Mouse (Mus musculus) ES-E14 (cell line): ENCODE data around the gene Cacng8. TPM values are rescaled to one million over a fixed set of nuclear protein-coding genes. Genes with fewer than 3 reads are reported as not detected.

Experiments used
- DNase-seq: peaks from one replicate; pipeline ENCODE4 v3.0.0-alpha.2; 2013; ENCODE audit warnings: low read depth, low spot score
- H3K27ac ChIP-seq: 2 replicates; pipeline ENCODE4 v1.5.1; 2012; ENCODE audit warnings: low read depth, mild to moderate bottlenecking, low read length, moderate library complexity, mixed read lengths; ENCODE audit not compliant: poor library complexity, insufficient read depth, severe bottlenecking
- H3K36me3 ChIP-seq: 2 replicates; pipeline ENCODE4 v1.6.1; 2012; ENCODE audit warnings: mild to moderate bottlenecking, low read length, moderate library complexity, mixed read lengths; ENCODE audit not compliant: control insufficient read depth, poor library complexity, insufficient read depth, severe bottlenecking
- H3K4me1 ChIP-seq, 2 experiments: fragments of 150-350 bp in 1 of 2; sonication (generic) in 1 of 2; 2 replicates each; pipeline ENCODE4 v1.6.1; 2012; ENCODE audit warnings: low read length in 2 of 2, mild to moderate bottlenecking in 1 of 2, mixed read lengths in 1 of 2; ENCODE audit not compliant: control insufficient read depth in 2 of 2, insufficient read depth in 2 of 2, poor library complexity in 1 of 2
- H3K4me3 ChIP-seq, 2 experiments: fragments of 150-350 bp in 1 of 2; sonication (generic) in 1 of 2; 2 replicates each; pipeline ENCODE4 v1.5.1; 2012; ENCODE audit warnings: low read length in 2 of 2, low read depth in 1 of 2, mild to moderate bottlenecking in 1 of 2, mixed read lengths in 1 of 2; ENCODE audit not compliant: insufficient read depth in 1 of 2, poor library complexity in 1 of 2, severe bottlenecking in 1 of 2
- H3K9ac ChIP-seq: 2 replicates; pipeline ENCODE4 v1.6.1; 2012; ENCODE audit warnings: low read depth, mild to moderate bottlenecking, low read length, mixed read lengths; ENCODE audit not compliant: poor library complexity, insufficient read depth, severe bottlenecking
- H3K9me3 ChIP-seq: fragments of 150-350 bp; sonication (generic); 2 replicates; pipeline ENCODE4 v1.6.1; 2012; ENCODE audit warnings: low read depth, mild to moderate bottlenecking, low read length; ENCODE audit not compliant: control insufficient read depth, insufficient read depth
- CHD2 ChIP-seq: IDR thresholded peaks from 2 replicates; pipeline ENCODE4 v1.6.1; 2014; ENCODE audit warnings: mild to moderate bottlenecking, low read depth, low read length, inconsistent platforms
- HCFC1 ChIP-seq: IDR thresholded peaks from 2 replicates; pipeline ENCODE4 v1.6.1; 2012; ENCODE audit warnings: low read length, inconsistent platforms, borderline replicate concordance; ENCODE audit not compliant: insufficient read depth
- MAFK ChIP-seq: IDR thresholded peaks from 2 replicates; pipeline ENCODE4 v1.6.1; 2014; ENCODE audit warnings: mild to moderate bottlenecking, low read depth, low read length, inconsistent platforms; ENCODE audit not compliant: insufficient read depth
- ZC3H11A ChIP-seq: IDR thresholded peaks from 2 replicates; pipeline ENCODE4 v1.6.1; 2012; ENCODE audit warnings: low read depth, mild to moderate bottlenecking, inconsistent platforms, low read length, borderline replicate concordance
- ZNF384 ChIP-seq: IDR thresholded peaks from 2 replicates; pipeline ENCODE4 v1.6.1; 2012; ENCODE audit warnings: low read depth, low read length, inconsistent platforms
- in situ Hi-C, 2 experiments: fragments of 600-800 bp; cut with MboI; formaldehyde crosslinking; loops; one replicate each; pipeline ENCODE4 v1.15.1; 2025; ENCODE audit warnings: low sequenced_read_pairs in 2 of 2, inconsistent platforms in 1 of 2; ENCODE audit not compliant: unreplicated experiment in 2 of 2
- total RNA-seq: library from RNA; depleted of rRNA; stranded (reverse); fragments of 300-350 nt; gene quantifications from 2 replicates; pipeline ENCODE4 v1.2.3, GENCODE M21; 2012

The Cacng8 gene
- total RNA-seq, 1 experiment, result 7.8 TPM

DNA sequence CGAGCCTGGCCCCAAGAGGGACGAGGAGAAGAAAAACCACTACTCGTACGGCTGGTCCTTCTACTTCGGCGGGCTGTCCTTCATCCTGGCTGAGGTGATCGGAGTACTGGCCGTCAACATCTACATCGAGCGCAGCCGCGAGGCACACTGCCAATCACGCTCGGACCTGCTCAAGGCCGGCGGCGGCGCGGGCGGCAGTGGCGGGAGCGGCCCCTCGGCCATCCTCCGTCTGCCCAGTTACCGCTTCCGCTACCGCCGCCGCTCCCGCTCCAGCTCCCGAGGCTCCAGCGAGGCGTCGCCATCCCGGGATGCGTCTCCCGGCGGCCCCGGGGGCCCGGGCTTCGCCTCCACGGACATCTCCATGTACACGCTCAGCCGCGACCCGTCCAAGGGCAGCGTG lies 24.4 kb downstream of the Cacng8 start:
- no peak for DNase-seq
- no peak overlapping the region for H3K27ac ChIP-seq

DNA sequence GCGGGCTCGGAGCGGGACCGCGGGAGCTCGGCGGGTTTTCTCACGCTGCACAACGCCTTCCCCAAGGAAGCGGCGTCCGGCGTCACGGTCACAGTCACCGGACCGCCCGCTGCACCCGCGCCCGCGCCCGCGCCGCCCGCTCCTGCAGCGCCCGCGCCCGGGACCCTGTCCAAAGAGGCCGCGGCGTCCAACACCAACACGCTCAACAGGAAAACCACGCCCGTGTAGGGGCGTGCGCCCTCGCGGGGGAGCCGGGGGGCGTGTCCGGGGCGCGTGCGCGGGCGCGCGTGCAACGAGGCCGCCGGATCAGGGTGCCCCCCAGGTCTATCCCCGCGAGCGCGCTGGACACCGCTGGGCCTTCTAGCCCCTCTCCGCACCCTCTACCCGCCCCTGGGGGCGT lies 24.9 kb downstream of the Cacng8 start:
- TF ChIP-seq HCFC1, result no peak
- no peak for TF ChIP-seq MAFK
- TF ChIP-seq ZNF384, result no peak
- no peak for TF ChIP-seq CHD2
- TF ChIP-seq ZC3H11A, result no peak
- in situ Hi-C loops, result no loop called here
- Histone ChIP-seq H3K4me1 (peaks cover 3 to 16% of the 10 kb centered on the region in 2 experiments; a peak in 2 of 4 replicates), H3K9me3 (no peaks in the 10 kb centered on the region), H3K36me3 (no peaks in the 10 kb centered on the region), H3K4me3 (peak overlapping the region; percentile 65 to 77; a peak in 3 of 4 replicates), H3K27ac (no peak overlapping the region), H3K9ac (peak overlapping the region; percentile 74)
- no peak for DNase-seq

More for the DNA sequence above, 24.4 kb downstream of the Cacng8 start:
- H3K9ac ChIP-seq, result peak overlapping the region; percentile 74
- H3K36me3 ChIP-seq, result no peaks in the 10 kb centered on the region
- H3K9me3 ChIP-seq, result no peaks in the 10 kb centered on the region
- H3K4me1 ChIP-seq, result peaks cover 5 to 15% of the 10 kb centered on the region in 2 experiments; a peak in 2 of 4 replicates
- in situ Hi-C loops, result no loop called here
- TF ChIP-seq CHD2 (no peak), HCFC1 (no peak), ZNF384 (no peak), MAFK (no peak), ZC3H11A (no peak)
- peak overlapping the region; percentile 63 to 77 for H3K4me3 ChIP-seq

DNA sequence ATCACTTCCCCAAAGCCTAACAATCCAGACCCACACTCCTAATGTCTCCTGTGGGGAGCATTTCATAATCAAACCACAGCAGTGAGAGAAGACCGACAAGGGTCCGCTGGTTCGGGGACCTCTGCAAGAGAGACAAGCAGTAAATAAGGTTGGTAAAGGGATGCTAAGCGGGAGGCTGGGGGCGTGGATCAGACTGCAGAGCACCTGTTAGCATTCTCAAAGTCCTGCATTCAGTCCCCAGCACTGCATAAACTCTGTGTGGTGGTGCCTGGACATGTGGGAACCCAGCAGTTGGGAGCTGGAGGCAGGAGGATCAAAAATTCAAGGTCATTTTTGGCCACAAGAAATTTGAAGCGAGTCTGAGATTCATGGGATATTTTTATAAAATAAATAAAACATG lies 29.5 kb downstream of the Cacng8 start:
- TF ChIP-seq CHD2 (no peak), ZC3H11A (no peak), ZNF384 (no peak), HCFC1 (no peak)
- Histone ChIP-seq H3K27ac (no peak overlapping the region), H3K4me3 (no peak overlapping the region), H3K9me3 (no peaks in the 10 kb centered on the region), H3K4me1 (peaks cover 12 to 24% of the 10 kb centered on the region in 2 experiments), H3K9ac (no peak overlapping the region), H3K36me3 (no peaks in the 10 kb centered on the region)
- in situ Hi-C loops, result no loop called here
- no peak for DNase-seq

DNA sequence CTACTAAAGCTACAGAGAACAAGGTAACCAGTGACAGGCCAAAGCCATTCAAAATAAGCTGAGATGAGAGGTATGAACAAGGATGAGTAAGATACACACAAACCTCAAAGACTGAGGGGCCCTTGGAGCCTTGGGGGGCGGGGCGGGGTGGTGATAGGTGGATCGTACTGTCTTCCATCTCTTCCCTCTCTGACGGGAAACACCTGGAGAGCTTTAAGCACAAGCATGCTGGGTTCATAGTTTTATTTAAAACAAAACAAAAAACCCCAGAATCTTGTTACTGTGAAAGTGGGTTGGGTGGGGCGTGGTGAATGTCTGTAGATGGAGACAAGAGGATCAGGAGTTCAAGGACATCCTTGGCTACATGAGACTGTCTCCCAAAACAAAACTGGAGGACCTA lies 30.0 kb downstream of the Cacng8 start:
- H3K36me3 ChIP-seq, result no peaks in the 10 kb centered on the region
- H3K9ac ChIP-seq, result no peak overlapping the region
- peaks cover 14 to 28% of the 10 kb centered on the region in 2 experiments for H3K4me1 ChIP-seq
- TF ChIP-seq ZC3H11A (no peak), HCFC1 (no peak), MAFK (no peak), ZNF384 (no peak), CHD2 (no peak)
- in situ Hi-C loops, result no loop called here
- H3K27ac ChIP-seq, result no peak overlapping the region
- no peak for DNase-seq
- H3K9me3 ChIP-seq, result no peaks in the 10 kb centered on the region
- H3K4me3 ChIP-seq, result no peak overlapping the region

DNA sequence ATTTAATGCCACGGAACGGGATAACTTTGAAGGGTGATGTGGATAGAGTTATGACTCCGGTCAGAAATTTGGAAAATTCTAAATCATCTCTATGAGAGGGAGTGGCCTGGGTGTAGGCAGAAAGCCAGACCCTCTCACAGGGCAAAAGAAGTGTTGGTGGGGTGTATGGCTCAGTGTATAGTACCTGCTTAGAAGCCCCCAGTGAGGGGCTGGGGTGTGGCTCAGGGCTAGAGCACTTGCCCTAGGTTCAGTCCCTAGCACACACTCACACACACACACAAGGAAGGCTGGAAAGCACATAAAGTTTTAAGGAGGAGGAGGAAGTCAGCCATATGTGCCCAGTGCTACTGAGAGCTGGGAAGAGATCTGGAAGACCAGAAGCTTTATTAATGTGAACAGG lies 30.8 kb downstream of the Cacng8 start:
- Histone ChIP-seq H3K9me3 (no peaks in the 10 kb centered on the region), H3K4me3 (no peak overlapping the region), H3K4me1 (peaks cover 16 to 27% of the 10 kb centered on the region in 2 experiments), H3K9ac (no peak overlapping the region), H3K36me3 (no peaks in the 10 kb centered on the region), H3K27ac (no peak overlapping the region)
- TF ChIP-seq MAFK (no peak), CHD2 (no peak), ZNF384 (no peak), ZC3H11A (no peak), HCFC1 (no peak)
- DNase-seq, result no peak
- in situ Hi-C loops, result no loop called here
